Mouse (Mus musculus) megakaryocyte, adult 5-6 weeks (primary cell): Measurements from ENCODE around the gene Col25a1. TPM values are rescaled to one million over a fixed set of nuclear protein-coding genes. Genes with fewer than 3 reads are reported as not detected.

Experiments
- ATAC-seq: 2 replicates; pipeline ENCODE4 v1.8.0; 2016; ENCODE audit warnings: mild to moderate bottlenecking, inconsistent platforms; ENCODE audit not compliant: poor library complexity, severe bottlenecking
- total RNA-seq, 2 experiments: library from RNA; stranded (forward) in 1 of 2; stranded (reverse) in 1 of 2; fragments of 153-499, 151-499 nt in 1 of 2; fragments of 221-1000, 200-1000 nt in 1 of 2; gene quantifications; 2 replicates each; pipeline versions ENCODE4 v1.2.3 to v1.2.4; 2015 to 2017

Col25a1 gene
- total RNA-seq, 2 experiments from 2014 or later = 0.15 TPM; not detected in 1

DNA sequence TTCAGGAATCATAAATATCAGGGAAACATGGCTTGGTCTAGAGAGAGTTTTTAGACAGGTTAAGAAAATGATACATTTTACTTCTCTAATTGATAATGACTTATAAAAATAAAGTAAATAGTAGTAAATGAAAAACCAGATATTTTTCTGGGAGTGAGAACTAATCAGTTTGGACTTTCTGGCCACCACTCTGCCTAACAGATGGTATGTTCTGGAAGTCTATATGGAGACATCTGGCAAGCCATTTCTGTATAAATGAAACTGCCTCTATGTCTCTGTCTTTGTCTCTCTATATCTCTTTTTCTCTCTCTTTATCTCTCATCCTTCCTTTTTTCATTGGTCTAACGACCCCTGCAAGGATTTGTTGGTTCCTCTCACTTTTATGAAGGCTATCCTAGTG, 410.2 kb downstream of the Col25a1 start:
- no peak for ATAC-seq

DNA sequence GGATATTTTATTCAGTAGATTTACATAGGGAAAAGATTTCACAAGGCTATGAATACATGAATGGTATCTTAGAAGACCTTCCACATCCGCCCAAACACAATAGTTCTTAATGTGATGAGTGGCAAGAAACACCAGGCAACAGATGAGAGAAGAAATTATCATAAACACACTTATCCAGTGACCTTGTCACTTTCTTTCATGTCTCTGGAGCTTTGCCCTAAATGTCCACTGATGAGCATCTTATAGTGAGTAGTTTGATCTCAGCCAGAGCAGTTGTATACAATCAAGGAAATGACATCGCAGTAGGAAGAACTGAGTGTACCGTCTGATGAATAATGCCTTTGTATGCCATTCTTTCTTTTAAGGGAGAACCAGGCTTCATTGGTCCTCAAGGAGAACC, 414.7 kb downstream of the Col25a1 start:
- no peak for ATAC-seq

DNA sequence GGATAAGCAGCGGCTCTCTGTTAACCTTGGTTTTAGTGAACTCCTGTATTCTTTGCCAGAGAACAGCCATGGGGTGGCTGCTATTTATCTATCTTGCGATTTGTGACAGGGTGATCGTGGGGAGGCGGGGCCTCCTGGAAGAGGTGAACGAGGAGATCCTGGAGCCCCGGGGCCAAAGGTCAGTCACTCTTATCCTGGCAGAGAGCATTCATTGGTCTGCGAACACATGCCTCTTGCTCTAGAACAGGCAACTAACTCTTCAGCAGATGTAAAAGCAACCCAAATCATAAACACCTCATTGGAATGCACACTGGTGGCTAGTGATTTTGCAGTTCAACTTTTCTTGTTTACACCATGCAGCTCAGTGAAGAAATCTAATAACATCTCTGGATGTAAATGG, 417.8 kb downstream of the Col25a1 start:
- no peak for ATAC-seq

- ATAC-seq = no peak
These were observed 425.0 kb downstream of the Col25a1 start for GRCm38 (mm10) chr3:130556263-130556662.

- ATAC-seq = no peak
These were observed 434.3 kb downstream of the Col25a1 start for GRCm38 (mm10) chr3:130565586-130565985.

DNA sequence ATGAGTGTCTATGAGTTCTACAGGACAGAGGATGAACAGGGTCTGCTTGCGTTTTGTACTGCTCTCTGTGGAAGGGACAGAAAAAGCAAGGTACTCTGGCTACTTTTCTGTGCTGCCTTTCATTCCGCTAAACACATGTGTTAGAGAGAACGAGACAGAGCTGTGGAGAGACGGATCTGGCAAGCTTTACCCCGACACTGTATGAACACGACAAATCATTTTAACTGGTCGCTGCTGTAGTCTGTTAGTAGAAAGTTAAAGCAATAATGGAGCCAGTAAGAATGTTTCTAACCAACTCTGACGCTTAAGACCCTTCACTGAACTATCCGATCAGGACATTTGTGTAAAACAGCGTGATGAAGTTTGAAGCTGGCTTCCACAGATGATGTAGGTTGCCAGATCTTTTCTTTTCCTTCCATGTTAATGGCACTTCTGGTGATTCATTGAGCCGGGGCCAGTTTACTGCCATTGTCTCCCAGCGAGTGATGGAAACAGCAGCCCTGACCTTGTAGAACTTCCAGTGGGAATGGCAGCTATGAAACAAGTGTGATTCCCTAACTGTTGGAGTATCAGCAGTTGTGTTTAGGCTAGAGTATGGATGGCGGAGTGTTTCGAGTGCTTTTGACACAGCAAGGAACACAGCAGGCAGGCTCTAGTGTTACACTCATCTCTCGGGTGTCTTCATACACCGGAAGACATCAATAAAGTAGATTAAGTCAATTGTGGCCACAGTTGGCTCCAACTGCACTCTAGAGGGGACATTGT, 437.2 kb downstream of the Col25a1 start:
- no peak for ATAC-seq

DNA sequence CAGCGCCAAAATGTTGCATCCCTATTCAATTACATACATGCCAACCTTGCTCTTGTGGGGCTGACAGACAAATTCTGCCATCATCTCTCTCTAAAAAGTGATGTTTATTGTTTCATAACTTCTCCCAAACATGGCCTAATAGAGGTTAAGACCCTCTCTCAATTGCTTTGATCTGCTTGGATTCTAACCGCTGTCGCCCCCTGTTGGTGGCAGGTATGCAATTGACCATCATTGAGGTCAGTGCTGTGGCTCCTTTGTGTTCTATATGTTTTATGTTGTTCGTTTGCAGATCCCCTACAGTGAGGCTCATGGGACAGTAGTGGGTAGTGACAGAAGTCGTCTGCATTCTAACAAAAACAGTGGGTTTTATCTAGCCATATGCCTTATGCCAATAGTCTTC, 441.9 kb downstream of the Col25a1 start:
- ATAC-seq = no peak

- peak; percentile 45; the same call in 1 of the 2 replicates for ATAC-seq
These were observed 443.4 kb downstream of the Col25a1 start for GRCm38 (mm10) chr3:130574652-130575051.

- ATAC-seq = peak; percentile 74
These were observed 445.4 kb downstream of the Col25a1 start for GRCm38 (mm10) chr3:130576683-130577082.

GRCm38 (mm10) chr3:130579501-130579900, 448.2 kb downstream of the Col25a1 start:
- no peak for ATAC-seq

- ATAC-seq = no peak
These were observed 450.3 kb downstream of the Col25a1 start for GRCm38 (mm10) chr3:130581577-130581976.

GRCm38 (mm10) chr3:130582903-130583664, 451.8 kb downstream of the Col25a1 start:
- no peak for ATAC-seq

DNA sequence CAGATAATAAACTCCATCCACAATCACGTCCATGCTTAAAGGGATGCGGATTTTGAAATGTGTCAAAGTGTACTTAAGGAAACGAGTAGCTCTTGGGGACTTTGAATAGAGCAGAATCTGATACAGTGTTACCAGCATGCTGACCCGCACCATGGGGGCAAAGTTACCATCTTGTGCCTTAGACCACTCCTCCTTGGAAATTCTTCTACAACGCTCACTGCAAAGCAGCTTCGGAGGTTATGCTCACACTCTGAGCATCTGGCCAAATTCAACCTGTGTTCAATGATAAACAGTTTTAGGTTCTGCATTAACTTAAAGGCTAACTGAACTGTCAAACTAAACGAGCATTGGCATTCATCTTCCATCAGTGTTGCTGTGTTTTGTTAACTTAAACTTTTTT, 452.7 kb downstream of the Col25a1 start:
- no peak for ATAC-seq

- peak; percentile 58 for ATAC-seq
These were observed 463.7 kb downstream of the Col25a1 start for GRCm38 (mm10) chr3:130595050-130595449.

GRCm38 (mm10) chr3:130601491-130601890, 470.2 kb downstream of the Col25a1 start:
- ATAC-seq = no peak

DNA sequence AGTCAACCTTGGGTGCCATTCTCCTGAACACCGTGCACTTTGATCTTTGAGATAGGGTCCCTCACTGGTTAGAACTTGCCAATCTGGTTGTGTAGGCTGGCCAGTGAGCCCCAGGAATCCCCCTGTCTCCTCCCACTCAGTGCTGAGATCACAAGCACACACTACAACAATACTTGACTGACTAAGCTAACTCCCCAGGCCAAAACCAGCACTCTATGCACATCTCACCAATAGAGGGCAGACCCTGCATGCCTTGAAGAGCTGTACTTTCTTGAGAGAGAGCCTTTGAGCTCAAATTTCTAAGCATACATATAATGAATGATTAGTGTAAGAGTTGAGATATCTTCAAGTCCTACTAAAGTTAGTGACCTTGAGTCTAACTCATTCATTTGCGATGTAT, 476.6 kb downstream of the Col25a1 start:
- ATAC-seq = no peak

DNA sequence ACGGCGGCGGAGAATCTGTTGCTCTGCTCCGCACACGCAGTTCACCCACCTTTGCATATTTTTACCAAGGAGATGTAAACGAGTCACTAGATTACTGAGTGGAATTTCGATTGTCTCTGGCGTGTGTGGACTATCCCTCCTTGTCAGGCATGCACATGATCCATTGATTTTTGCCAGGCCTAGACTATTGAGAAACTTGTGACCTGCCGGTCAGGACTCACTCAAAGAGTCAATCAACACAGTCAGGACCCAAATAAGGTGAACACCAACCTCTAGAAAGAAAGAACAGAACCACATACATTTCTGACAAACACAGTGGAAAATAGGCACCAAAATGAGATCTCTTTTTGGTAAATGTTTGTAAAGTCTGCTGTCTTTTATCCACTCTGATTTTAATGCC, 483.1 kb downstream of the Col25a1 start:
- no peak for ATAC-seq

DNA sequence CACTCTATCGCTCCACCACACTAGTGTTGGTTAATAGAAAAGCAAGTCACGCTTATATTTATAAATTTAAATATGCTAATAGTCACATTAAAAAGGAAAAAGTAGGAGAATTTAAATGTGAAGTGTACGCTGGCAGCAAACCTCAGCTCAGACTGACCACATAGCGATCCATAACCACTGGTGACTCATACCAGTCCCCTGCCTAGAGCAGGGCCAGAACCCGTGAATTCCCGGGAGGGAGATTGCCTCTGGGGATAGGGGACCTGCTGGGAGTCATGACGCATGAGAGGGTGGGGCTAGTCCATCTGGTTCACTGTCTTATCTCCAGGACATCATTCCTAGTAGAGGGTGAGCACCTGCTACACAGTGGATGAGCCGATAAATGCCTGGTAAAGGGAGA, 484.3 kb downstream of the Col25a1 start:
- no peak for ATAC-seq

GRCm38 (mm10) chr3:130617439-130617898, 486.2 kb downstream of the Col25a1 start, which contains the start of gene Etnppl:
Gene Etnppl (plus strand): TSS chr3:130617448.
- ATAC-seq = no peak

DNA sequence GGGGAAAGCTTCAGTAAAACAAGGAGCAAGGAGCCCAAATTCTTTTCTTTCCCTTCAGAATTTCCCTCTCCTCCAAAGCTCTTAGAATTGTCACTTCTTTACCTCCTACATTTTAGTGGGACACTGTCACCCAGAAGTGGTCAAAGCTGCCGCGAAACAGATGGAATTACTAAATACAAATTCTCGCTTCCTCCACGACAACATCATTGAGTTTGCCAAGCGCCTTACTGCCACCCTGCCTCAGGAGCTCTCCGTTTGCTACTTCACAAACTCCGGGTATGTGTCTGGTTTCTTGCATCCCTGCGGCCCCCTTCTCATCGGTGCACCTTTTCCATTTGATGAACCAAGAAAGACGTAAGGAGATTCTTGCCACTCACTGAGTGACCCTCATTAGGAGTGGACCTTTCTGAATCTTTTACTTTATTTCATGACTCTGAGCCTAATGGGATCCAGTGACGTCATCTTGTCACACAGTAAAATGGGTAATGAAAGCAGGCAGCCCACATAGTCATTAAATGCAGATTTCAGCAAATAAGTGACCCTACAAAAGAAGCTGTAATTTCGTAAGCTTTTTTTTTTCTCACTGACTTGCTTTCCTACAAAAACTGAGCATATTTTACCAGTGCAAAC, 489.3 kb downstream of the Col25a1 start:
- no peak for ATAC-seq

- ATAC-seq = no peak
These were observed 497.1 kb downstream of the Col25a1 start for GRCm38 (mm10) chr3:130628358-130628757.

DNA sequence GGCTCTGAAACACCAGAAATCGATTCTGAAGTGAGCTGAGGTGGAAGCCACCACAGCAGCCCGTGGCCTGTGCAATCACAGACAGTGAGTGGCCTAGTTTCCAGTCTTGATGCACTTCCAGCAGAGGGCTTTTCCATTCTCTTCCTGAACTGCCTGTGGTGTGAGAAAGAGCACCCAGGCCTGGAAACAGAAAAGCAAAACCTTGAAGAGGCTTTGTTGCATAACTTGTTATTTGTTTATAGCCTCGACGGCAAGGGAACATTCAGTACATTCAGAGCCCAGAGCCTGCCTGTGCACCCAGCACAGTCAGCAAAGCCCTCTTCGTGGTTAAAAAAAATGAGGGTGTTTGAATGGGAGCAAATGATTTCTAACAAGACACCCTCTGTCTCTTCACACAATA, 502.6 kb downstream of the Col25a1 start:
- ATAC-seq = no peak
